Mouse (Mus musculus): ENCODE measurements around the gene Sdad1. TPM values are rescaled to one million over a fixed set of nuclear protein-coding genes. Genes with fewer than 3 reads are reported as not detected.

Sdad1 gene
- polyA plus RNA-seq, 2 experiments, result 9.5 to 17.4 TPM

DNA sequence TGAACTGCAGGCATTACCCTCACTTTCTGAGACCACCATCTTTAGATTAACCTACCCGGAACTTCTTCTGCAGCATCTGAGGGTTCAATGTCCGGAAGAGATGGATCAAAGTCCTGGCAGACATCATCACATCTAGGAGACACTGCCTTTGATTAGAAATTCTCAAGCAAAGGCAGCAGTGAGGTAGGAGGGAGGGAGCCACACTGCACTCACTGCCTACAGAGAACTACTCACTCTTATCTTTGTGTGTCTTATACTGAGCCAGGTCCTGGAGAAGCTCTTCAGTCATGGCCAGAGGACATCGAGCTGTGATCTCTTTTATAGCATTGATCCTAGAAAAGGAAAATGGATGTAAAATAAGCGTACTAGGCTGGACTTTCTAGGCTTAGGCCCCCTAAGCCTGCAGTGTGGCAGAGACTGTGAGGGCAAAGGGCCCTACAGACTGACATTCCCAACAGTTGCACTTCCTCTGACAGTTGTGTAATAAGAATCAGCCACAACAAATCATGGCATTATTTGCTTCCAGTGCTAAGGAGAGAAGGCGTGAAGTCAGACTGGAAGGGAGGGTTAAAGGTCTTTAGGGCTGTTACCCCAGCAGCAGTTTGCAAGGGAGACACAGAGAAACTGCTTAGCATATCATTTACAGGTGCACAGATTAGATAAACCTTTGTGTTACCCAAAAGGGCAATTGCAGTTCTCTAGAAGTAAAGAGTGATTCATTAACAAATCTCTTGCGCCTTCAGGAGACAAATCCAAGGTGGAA lies 18.4 kb downstream of the Sdad1 start:
- Histone ChIP-seq H3K9me3 (ENCODE audit: control insufficient read depth, low read length) (no peaks in the 10 kb centered on the region), H3K27ac (no peak overlapping the region), H3K9ac (replicated peaks) (no peak overlapping the region), H3K27me3 (ENCODE audit: control insufficient read depth, insufficient read depth, low read length) (no peaks in the 10 kb centered on the region), H3K4me3 (ENCODE audit: insufficient read depth in 1 of 2, low read depth in 2 of 2, low read length in 2 of 2) (no peak overlapping the region), H3K4me1 (replicated peaks; ENCODE audit: control insufficient read depth in 2 of 2, insufficient read depth in 2 of 2, low read length in 1 of 2) (0 out of 4 replicates have a peak, but pooled peaks cover 0 to 4% of the 10 kb centered on the region in 2 experiments), H3K4me2 (ENCODE audit: low read depth) (no peak overlapping the region), H3K36me3 (replicated peaks; ENCODE audit: control insufficient read depth, insufficient read depth, low read depth) (peaks cover 41% of the 10 kb centered on the region)
- 68% methylated on average over 6 of the region's 6 CpGs for WGBS (ENCODE audit: insufficient replicate concordance)
- DNase-seq (ENCODE audit: low read depth in 3 of 3, low spot score in 3 of 3), result no peak
- TF ChIP-seq CTCF (IDR thresholded peaks at IDR 0.05; ENCODE audit: low read depth) (no peak), EP300 (IDR thresholded peaks at IDR 0.05; ENCODE audit: low read depth) (no peak)
- ATAC-seq (ENCODE audit: insufficient read depth), result no peak

DNA sequence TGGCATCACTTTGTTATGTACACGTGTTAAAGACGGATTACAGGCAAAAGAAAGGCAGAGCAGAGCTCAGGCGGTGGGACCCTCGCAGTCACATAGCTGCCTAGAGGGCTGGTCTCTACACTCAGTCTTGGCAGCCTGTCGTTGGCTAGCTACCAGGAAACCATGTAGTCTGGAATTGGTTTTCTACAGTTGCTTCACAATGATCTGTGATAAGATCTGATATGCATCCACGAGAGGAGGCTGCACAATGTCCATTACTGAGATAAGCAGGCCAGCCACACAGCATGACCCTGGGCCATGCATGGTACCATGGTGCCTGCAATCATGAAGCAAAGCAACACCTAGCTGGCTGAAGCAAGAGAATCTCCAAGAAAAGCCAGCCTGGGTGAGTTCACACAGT lies 22.4 kb downstream of the Sdad1 start:
- DNase-seq (ENCODE audit: low read depth in 3 of 3, low spot score in 3 of 3) (no peak), ATAC-seq (ENCODE audit: insufficient read depth) (no peak)
- no peak overlapping the region for H3K9ac ChIP-seq (replicated peaks)
- H3K9me3 ChIP-seq (ENCODE audit: control insufficient read depth, low read length), result no peaks in the 10 kb centered on the region
- H3K27me3 ChIP-seq (ENCODE audit: control insufficient read depth, insufficient read depth, low read length), result no peaks in the 10 kb centered on the region
- no peak overlapping the region for H3K4me2 ChIP-seq (ENCODE audit: low read depth)
- H3K27ac ChIP-seq, result no peak overlapping the region
- WGBS (ENCODE audit: insufficient replicate concordance), result 65% methylated on average over 6 of the region's 6 CpGs
- H3K4me3 ChIP-seq (ENCODE audit: insufficient read depth in 1 of 2, low read depth in 2 of 2, low read length in 2 of 2), result no peak overlapping the region
- TF ChIP-seq EP300 (IDR thresholded peaks at IDR 0.05; ENCODE audit: low read depth), result no peak
- TF ChIP-seq CTCF (IDR thresholded peaks at IDR 0.05; ENCODE audit: low read depth), result no peak
- H3K36me3 ChIP-seq (replicated peaks; ENCODE audit: control insufficient read depth, insufficient read depth, low read depth), result peaks cover 34% of the 10 kb centered on the region
- H3K4me1 ChIP-seq (replicated peaks; ENCODE audit: control insufficient read depth in 2 of 2, insufficient read depth in 2 of 2, low read length in 1 of 2), result peaks cover 9 to 14% of the 10 kb centered on the region in 2 experiments

DNA sequence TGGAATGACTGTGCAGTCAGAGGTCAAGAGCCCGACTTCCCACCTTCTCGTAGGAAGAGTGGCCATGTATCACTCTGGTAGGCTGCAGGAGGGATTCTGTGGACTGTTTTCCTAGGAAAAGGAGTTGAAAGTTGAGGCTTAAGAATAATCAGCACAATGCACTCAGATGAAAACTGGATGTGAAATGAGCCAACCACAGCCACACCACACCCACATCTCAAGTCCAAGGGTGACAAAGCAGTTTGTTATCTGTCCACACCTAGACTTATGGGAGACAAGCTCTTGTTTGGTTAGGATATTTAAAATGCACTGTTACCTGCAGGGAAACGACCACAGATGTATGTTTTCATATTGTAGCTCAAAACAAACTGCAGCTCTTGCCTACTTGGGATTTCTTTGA lies 27.2 kb downstream of the Sdad1 start:
- Histone ChIP-seq H3K4me3 (ENCODE audit: insufficient read depth in 1 of 2, low read depth in 2 of 2, low read length in 2 of 2) (no peak overlapping the region), H3K4me1 (replicated peaks; ENCODE audit: control insufficient read depth in 2 of 2, insufficient read depth in 2 of 2, low read length in 1 of 2) (peaks cover 13 to 26% of the 10 kb centered on the region in 2 experiments), H3K9ac (replicated peaks) (no peak overlapping the region), H3K4me2 (ENCODE audit: low read depth) (peak overlapping the region; percentile 45), H3K36me3 (replicated peaks; ENCODE audit: control insufficient read depth, insufficient read depth, low read depth) (peaks cover 7% of the 10 kb centered on the region), H3K9me3 (ENCODE audit: control insufficient read depth, low read length) (no peaks in the 10 kb centered on the region), H3K27ac (no peak overlapping the region), H3K27me3 (ENCODE audit: control insufficient read depth, insufficient read depth, low read length) (no peaks in the 10 kb centered on the region)
- ATAC-seq (ENCODE audit: insufficient read depth) (peak; percentile 72; the same call in 1 of the 2 replicates), DNase-seq (ENCODE audit: low read depth in 3 of 3, low spot score in 3 of 3) (peak; percentile 63 to 67 (median 66))
- TF ChIP-seq CTCF (IDR thresholded peaks at IDR 0.05; ENCODE audit: low read depth) (no peak), EP300 (IDR thresholded peaks at IDR 0.05; ENCODE audit: low read depth) (no peak)
- WGBS (ENCODE audit: insufficient replicate concordance), result 27% methylated on average over 3 of the region's 3 CpGs

DNA sequence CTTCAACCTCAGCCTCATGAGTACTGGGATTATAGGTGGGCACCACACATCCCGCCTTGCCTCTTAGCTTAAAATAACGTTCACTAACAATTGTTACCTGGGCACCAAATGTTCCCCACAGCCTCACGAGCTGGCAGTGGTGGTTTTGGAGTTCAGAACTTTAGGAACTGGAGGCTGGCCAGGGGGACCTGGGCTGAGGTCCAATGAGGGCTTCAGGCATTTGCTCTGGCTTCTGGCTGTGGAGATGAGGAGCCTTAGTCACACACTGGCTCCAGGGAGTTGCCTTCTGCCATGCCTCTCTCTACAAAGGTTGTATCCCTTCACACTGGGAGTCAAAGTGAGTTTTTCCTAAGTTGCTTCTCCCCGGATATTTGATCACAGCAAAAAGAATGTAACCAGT lies 27.7 kb downstream of the Sdad1 start:
- Histone ChIP-seq H3K27me3 (ENCODE audit: control insufficient read depth, insufficient read depth, low read length) (no peaks in the 10 kb centered on the region), H3K36me3 (replicated peaks; ENCODE audit: control insufficient read depth, insufficient read depth, low read depth) (peaks cover 3% of the 10 kb centered on the region), H3K4me1 (replicated peaks; ENCODE audit: control insufficient read depth in 2 of 2, insufficient read depth in 2 of 2, low read length in 1 of 2) (peaks cover 13 to 26% of the 10 kb centered on the region in 2 experiments), H3K4me2 (ENCODE audit: low read depth) (peak overlapping the region; percentile 45), H3K9me3 (ENCODE audit: control insufficient read depth, low read length) (no peaks in the 10 kb centered on the region), H3K4me3 (ENCODE audit: insufficient read depth in 1 of 2, low read depth in 2 of 2, low read length in 2 of 2) (no peak overlapping the region), H3K9ac (replicated peaks) (no peak overlapping the region), H3K27ac (no peak overlapping the region)
- 73% methylated on average over 4 of the region's 4 CpGs for WGBS (ENCODE audit: insufficient replicate concordance)
- DNase-seq (ENCODE audit: low read depth in 3 of 3, low spot score in 3 of 3) (no peak), ATAC-seq (ENCODE audit: insufficient read depth) (no peak)
- TF ChIP-seq EP300 (IDR thresholded peaks at IDR 0.05; ENCODE audit: low read depth) (no peak), CTCF (IDR thresholded peaks at IDR 0.05; ENCODE audit: low read depth) (no peak)

DNA sequence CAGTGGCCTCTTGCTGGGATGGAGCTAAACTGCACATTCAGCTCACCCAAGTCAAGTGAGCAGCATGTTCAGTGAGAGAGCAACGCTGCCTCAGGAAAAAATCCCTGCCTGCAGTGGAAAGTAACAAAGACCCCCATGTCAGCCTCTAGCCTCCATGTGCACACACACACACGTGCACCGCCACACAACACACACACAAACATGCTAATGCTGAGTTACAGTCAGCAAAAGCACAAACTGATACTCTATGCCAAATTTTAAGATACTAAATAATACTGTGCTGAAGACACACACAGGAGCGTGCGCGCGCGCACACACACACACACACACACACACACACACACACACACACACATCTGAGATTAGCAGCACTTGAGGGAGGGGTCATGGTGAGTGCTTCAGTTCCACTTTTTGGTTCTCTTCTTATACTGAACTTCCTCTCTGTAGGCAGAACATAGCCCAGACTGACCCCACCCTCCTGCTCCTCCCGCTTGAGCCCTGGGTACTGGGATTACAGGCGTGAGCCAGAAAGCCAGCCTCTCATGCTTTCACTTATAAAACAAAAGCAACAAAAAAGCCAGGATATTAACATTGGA lies 31.2 kb downstream of the Sdad1 start:
- H3K27me3 ChIP-seq (ENCODE audit: control insufficient read depth, insufficient read depth, low read length), result peaks cover 6% of the 10 kb centered on the region
- ATAC-seq (ENCODE audit: insufficient read depth), result no peak
- H3K4me1 ChIP-seq (replicated peaks; ENCODE audit: control insufficient read depth in 2 of 2, insufficient read depth in 2 of 2, low read length in 1 of 2), result peaks cover 13 to 26% of the 10 kb centered on the region in 2 experiments
- DNase-seq (ENCODE audit: low read depth in 3 of 3, low spot score in 3 of 3), result no peak
- H3K4me3 ChIP-seq (ENCODE audit: insufficient read depth in 1 of 2, low read depth in 2 of 2, low read length in 2 of 2), result no peak overlapping the region
- WGBS (ENCODE audit: insufficient replicate concordance), result 45% methylated on average over 10 of the region's 10 CpGs
- H3K4me2 ChIP-seq (ENCODE audit: low read depth), result peak overlapping the region; percentile 90
- no peak overlapping the region for H3K27ac ChIP-seq
- no peak for TF ChIP-seq CTCF (IDR thresholded peaks at IDR 0.05; ENCODE audit: low read depth)
- no peak for TF ChIP-seq EP300 (IDR thresholded peaks at IDR 0.05; ENCODE audit: low read depth)
- H3K9ac ChIP-seq (replicated peaks), result no peak overlapping the region
- no peaks in the 10 kb centered on the region for H3K9me3 ChIP-seq (ENCODE audit: control insufficient read depth, low read length)
- no peaks in the 10 kb centered on the region for H3K36me3 ChIP-seq (replicated peaks; ENCODE audit: control insufficient read depth, insufficient read depth, low read depth)
